Mouse (Mus musculus): ENCODE data around the gene Lactbl1. TPM values are rescaled to one million over a fixed set of nuclear protein-coding genes. Genes with fewer than 3 reads are reported as not detected.
A peak's percentile ranks its signal among the peaks of the same experiment; 100 is the strongest.

Lactbl1 gene
- polyA plus RNA-seq, 1 experiment: 0.47 TPM

- peaks cover 4% of the 10 kb centered on the region for H3K4me1 ChIP-seq (ENCODE audit: control insufficient read depth, insufficient read depth, low read length)
- TF ChIP-seq CTCF (IDR thresholded peaks at IDR 0.05; ENCODE audit: control insufficient read depth, insufficient read depth, insufficient replicate concordance, low read depth, low read length): no peak
- TF ChIP-seq POLR2A (IDR thresholded peaks at IDR 0.05; ENCODE audit: control insufficient read depth, low read depth, low read length): no peak
- H3K36me3 ChIP-seq (ENCODE audit: control insufficient read depth, insufficient read depth, low read length): no peaks in the 10 kb centered on the region
- no peak overlapping the region for H3K27ac ChIP-seq (ENCODE audit: control insufficient read depth, insufficient read depth, low read depth, low read length)
- H3K4me3 ChIP-seq (ENCODE audit: control insufficient read depth, low read depth, low read length): no peak overlapping the region
- no peaks in the 10 kb centered on the region for H3K27me3 ChIP-seq (ENCODE audit: control insufficient read depth, insufficient read depth, low read length)
Measured at GRCm38 (mm10) chr4:136598268-136598876, 24.0 kb upstream of the Lactbl1 start.

DNA sequence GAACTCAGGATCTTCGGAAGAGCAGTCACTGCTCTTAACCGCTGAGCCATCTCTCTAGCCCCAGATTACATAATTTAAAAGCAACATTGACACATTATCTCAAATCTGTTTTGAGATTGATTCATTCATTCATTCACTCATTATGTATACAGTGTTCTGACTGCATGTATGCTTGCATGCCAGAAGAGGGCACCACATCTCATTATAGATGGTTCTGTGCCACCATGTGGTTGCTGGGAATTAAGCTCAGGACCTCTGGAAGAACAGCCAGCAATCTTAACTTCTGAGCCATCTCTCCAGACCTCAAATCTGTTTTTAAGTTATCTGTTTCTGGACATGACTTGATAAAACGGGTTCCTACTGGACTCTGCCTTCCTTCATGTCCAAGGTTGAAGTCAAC is 22.6 kb upstream of the Lactbl1 start:
- Histone ChIP-seq H3K4me3 (ENCODE audit: control insufficient read depth, low read depth, low read length) (no peak overlapping the region), H3K27ac (ENCODE audit: control insufficient read depth, insufficient read depth, low read depth, low read length) (no peak overlapping the region), H3K27me3 (ENCODE audit: control insufficient read depth, insufficient read depth, low read length) (no peaks in the 10 kb centered on the region), H3K36me3 (ENCODE audit: control insufficient read depth, insufficient read depth, low read length) (no peaks in the 10 kb centered on the region), H3K4me1 (ENCODE audit: control insufficient read depth, insufficient read depth, low read length) (peaks cover 4% of the 10 kb centered on the region)
- TF ChIP-seq POLR2A (IDR thresholded peaks at IDR 0.05; ENCODE audit: control insufficient read depth, low read depth, low read length): no peak
- no peak for TF ChIP-seq CTCF (IDR thresholded peaks at IDR 0.05; ENCODE audit: control insufficient read depth, insufficient read depth, insufficient replicate concordance, low read depth, low read length)

GRCm38 (mm10) chr4:136600536-136600935 is 21.9 kb upstream of the Lactbl1 start:
- no peak for TF ChIP-seq POLR2A (IDR thresholded peaks at IDR 0.05; ENCODE audit: control insufficient read depth, low read depth, low read length)
- TF ChIP-seq CTCF (IDR thresholded peaks at IDR 0.05; ENCODE audit: control insufficient read depth, insufficient read depth, insufficient replicate concordance, low read depth, low read length): no peak
- no peaks in the 10 kb centered on the region for H3K27me3 ChIP-seq (ENCODE audit: control insufficient read depth, insufficient read depth, low read length)

GRCm38 (mm10) chr4:136601476-136601875 is 20.9 kb upstream of the Lactbl1 start:
- Histone ChIP-seq H3K4me1 (ENCODE audit: control insufficient read depth, insufficient read depth, low read length) (peaks cover 10% of the 10 kb centered on the region), H3K27me3 (ENCODE audit: control insufficient read depth, insufficient read depth, low read length) (no peaks in the 10 kb centered on the region), H3K4me3 (ENCODE audit: control insufficient read depth, low read depth, low read length) (peak overlapping the region; percentile 73), H3K27ac (ENCODE audit: control insufficient read depth, insufficient read depth, low read depth, low read length) (no peak overlapping the region), H3K36me3 (ENCODE audit: control insufficient read depth, insufficient read depth, low read length) (no peaks in the 10 kb centered on the region)
- TF ChIP-seq POLR2A (IDR thresholded peaks at IDR 0.05; ENCODE audit: control insufficient read depth, low read depth, low read length) (no peak), CTCF (IDR thresholded peaks at IDR 0.05; ENCODE audit: control insufficient read depth, insufficient read depth, insufficient replicate concordance, low read depth, low read length) (no peak)

More at GRCm38 (mm10) chr4:136600536-136600935, 21.9 kb upstream of the Lactbl1 start:
- no peak overlapping the region for H3K27ac ChIP-seq (ENCODE audit: control insufficient read depth, insufficient read depth, low read depth, low read length)
- H3K4me3 ChIP-seq (ENCODE audit: control insufficient read depth, low read depth, low read length): no peak overlapping the region
- peaks cover 4% of the 10 kb centered on the region for H3K4me1 ChIP-seq (ENCODE audit: control insufficient read depth, insufficient read depth, low read length)
- H3K36me3 ChIP-seq (ENCODE audit: control insufficient read depth, insufficient read depth, low read length): no peaks in the 10 kb centered on the region

DNA sequence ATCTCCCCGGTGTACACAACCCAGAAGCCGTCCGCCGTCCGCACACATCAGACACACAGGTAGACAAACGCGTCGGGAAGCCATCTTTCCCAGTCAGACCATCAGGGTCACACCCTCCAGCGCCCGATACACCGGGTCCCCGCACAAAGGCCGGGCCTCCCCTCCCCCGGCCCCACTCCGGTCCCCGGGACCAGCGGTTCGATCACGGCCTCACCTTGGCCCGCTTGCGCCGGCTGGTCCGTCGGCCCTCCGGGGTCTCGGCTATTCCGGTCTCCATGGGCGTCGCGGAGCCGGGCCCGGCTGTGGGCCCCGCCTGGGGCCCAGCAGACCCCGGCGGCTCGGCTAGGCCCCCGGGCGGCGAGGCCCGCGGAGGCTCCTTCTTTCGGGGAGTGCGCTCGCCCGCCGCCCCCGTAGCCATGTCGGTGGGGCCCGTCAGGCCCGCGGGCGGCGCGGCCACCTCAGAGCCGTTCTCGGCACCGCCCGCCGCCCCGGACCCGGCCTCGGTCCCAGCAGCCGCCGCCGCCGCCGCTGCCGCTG is 20.3 kb upstream of the Lactbl1 start:
- peaks cover 10% of the 10 kb centered on the region for H3K4me1 ChIP-seq (ENCODE audit: control insufficient read depth, insufficient read depth, low read length)
- peak overlapping the region; percentile 69 for H3K27ac ChIP-seq (ENCODE audit: control insufficient read depth, insufficient read depth, low read depth, low read length)
- no peaks in the 10 kb centered on the region for H3K27me3 ChIP-seq (ENCODE audit: control insufficient read depth, insufficient read depth, low read length)
- H3K36me3 ChIP-seq (ENCODE audit: control insufficient read depth, insufficient read depth, low read length): no peaks in the 10 kb centered on the region
- H3K4me3 ChIP-seq (ENCODE audit: control insufficient read depth, low read depth, low read length): peak overlapping the region; percentile 96
- TF ChIP-seq POLR2A (IDR thresholded peaks at IDR 0.05; ENCODE audit: control insufficient read depth, low read depth, low read length) (no peak), CTCF (IDR thresholded peaks at IDR 0.05; ENCODE audit: control insufficient read depth, insufficient read depth, insufficient replicate concordance, low read depth, low read length) (no peak)

- peak within 1 kb of the TSS; percentile 69 for H3K27ac ChIP-seq (ENCODE audit: control insufficient read depth, insufficient read depth, low read depth, low read length)
- H3K27me3 ChIP-seq (ENCODE audit: control insufficient read depth, insufficient read depth, low read length): no peaks in the 10 kb centered on the region
- peaks cover 10% of the 10 kb centered on the region for H3K4me1 ChIP-seq (ENCODE audit: control insufficient read depth, insufficient read depth, low read length)
- TF ChIP-seq CTCF (IDR thresholded peaks at IDR 0.05; ENCODE audit: control insufficient read depth, insufficient read depth, insufficient replicate concordance, low read depth, low read length): peak; percentile 94
- peak; percentile 86 for TF ChIP-seq POLR2A (IDR thresholded peaks at IDR 0.05; ENCODE audit: control insufficient read depth, low read depth, low read length)
- H3K36me3 ChIP-seq (ENCODE audit: control insufficient read depth, insufficient read depth, low read length): no peaks in the 10 kb centered on the region
- peak within 1 kb of the TSS; percentile 96 for H3K4me3 ChIP-seq (ENCODE audit: control insufficient read depth, low read depth, low read length)
Measured at GRCm38 (mm10) chr4:136602568-136602967, 19.9 kb upstream of the Lactbl1 start, which contains the start of gene Kdm1a. TSS of gene Kdm1a (minus strand) at chr4:136602723.

DNA sequence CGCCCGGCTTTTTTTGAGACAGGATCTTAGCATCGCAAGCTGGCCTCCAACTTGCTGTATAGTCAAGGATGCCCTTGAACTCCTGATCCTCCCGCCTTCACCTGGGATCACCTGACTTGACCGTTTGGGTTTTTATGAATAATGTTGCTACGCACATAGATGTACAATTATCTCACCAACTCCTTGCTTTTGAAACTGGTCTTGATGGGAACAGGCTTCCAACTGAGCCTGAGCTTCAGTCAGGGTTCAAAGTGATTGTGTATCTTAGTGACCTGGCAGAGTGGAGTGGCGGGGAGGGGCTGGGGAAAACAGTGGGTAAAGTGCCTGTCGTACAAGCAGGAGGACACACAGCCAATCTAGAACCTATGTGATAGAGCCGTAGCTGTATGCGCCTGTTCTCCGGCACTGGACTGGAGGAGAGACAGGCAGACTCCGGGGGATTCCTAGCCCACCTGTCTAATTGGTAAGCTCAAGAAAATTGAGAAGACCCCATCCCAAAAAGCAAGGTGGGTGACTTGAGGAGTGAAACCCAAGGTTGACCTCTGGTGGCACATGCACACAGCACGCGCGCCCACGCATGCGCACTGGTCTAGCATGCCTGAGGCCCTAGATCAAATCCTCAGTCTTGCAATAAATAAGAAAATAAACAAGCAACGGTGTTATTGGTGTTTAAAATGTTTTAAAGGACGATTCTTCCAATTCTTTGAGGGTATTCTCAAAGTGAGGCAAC is 16.5 kb upstream of the Lactbl1 start:
- Histone ChIP-seq H3K27ac (ENCODE audit: control insufficient read depth, insufficient read depth, low read depth, low read length) (no peak overlapping the region), H3K27me3 (ENCODE audit: control insufficient read depth, insufficient read depth, low read length) (no peaks in the 10 kb centered on the region), H3K4me3 (ENCODE audit: control insufficient read depth, low read depth, low read length) (peak overlapping the region; percentile 61), H3K4me1 (ENCODE audit: control insufficient read depth, insufficient read depth, low read length) (peaks cover 9% of the 10 kb centered on the region), H3K36me3 (ENCODE audit: control insufficient read depth, insufficient read depth, low read length) (no peaks in the 10 kb centered on the region)
- no peak for TF ChIP-seq POLR2A (IDR thresholded peaks at IDR 0.05; ENCODE audit: control insufficient read depth, low read depth, low read length)
- no peak for TF ChIP-seq CTCF (IDR thresholded peaks at IDR 0.05; ENCODE audit: control insufficient read depth, insufficient read depth, insufficient replicate concordance, low read depth, low read length)

Data from testis, adult 2 months (tissue).